Mouse (Mus musculus): Measurements from ENCODE around the gene Pi4k2a.

The Pi4k2a gene

DNA sequence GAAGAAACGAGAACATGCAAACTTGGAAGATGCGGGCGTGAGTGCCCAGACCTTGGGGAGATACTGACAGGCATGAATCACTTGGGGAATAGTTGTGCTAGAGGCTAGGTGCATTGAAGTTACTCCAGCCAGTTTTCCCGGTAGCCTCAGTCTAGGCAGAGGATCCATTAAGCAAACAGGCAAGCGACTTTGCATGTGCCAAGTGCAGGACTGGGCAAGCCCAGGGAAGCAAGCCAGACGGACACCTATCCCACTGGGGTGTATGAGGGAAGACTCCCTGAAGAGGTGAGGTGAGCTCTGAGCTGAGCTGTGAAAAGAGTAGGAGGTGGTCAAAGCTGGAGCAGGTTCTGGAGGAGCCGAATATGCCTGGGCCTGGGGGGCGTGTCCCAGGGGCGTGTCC, 77.2 kb downstream of the Pi4k2a start:
- no peak for DNase-seq

DNA sequence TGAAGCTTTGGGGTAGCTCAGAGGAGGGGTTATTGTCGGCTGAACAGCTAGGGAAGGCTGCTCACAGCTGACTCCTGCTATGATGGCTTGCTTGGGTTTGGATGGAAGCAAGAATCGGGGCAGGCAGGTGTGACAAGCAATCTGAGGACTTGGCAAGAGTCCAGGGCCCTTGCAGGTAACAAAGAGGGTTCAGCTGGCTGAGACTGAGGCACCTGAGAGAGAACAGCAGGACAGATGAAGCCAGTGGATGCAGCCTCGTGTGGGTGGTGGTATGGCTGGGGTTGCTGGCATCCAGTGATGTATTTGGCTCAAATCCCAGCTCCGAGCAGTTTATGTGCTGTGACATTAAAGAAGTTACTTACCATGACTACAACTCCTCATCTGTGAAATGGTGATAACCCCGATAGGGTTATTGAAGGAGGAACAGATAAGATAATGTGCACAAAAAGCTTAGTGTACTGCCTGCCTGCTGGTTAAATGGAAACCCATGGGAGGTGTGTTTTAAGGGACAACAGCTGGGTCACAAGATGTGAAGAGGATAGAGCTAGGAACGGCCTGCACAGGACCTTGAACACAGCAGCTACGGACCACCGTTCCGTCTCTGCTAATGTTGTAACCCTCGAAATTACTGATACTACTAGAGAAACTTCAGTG, 79.2 kb downstream of the Pi4k2a start:
- peak; percentile 20 for DNase-seq

DNA sequence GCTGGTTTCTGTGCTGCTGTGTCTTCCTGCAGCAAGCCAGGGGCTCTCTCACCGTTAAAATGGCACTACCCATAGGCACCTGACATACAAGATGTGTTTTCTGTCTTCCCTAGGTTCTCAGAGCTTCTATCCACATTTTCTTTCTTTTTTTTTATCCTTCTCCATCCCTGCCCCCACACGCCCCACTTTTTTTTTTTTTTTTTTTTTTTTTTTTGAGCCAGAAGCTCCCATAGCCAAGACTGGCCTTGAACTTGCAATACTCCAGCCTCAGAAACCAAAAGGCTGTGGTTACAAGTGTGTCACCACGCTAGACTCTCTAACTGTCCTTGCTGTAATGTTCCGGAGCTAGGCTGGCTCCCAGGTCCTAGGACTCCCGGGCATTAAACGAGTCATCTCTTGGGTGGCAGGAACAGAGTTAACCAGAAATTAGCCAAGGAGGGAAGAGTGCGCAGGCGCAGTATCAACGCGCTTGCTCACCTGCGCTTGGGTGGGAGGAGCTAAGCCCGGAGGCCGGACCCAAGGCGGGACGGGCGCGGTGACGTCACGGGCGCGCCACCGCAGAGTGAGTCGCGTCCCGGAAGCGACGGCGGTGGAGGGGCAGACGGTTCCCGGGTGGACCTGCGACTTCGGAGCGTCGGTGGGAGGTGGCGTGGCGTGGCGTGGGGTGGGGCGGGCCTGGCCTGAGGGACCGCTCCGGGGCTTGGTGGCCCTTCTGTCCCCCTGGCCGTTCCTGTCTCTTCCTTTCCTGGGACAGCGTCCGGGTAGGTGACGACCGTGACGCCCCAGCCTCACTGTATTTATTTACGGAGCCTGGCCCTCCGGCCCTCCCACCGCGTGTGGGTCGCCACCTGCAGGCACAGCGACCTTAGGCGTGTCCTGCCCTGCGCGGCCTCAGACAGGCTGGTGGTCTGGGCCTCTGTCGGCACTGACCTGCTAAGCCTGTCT, 80.0 kb downstream of the Pi4k2a start:
- DNase-seq = peak; percentile 98

All from thymus, postnatal 4 days (tissue).